Mouse (Mus musculus) midbrain, embryonic 12.5 days (tissue): ENCODE results near the gene Nup35. TPM values are rescaled to one million over a fixed set of nuclear protein-coding genes. Genes with fewer than 3 reads are reported as not detected.

ENCODE experiments used
- ATAC-seq: fragments of 200-750 bp; cut with Nextera tagmentation; 2 replicates; pipeline ENCODE4 v1.8.0; 2017; ENCODE audit warnings: low read depth, moderate TSS enrichment, moderate library complexity; ENCODE audit not compliant: low FRiP score
- H3K27ac ChIP-seq: fragments of 300-500 bp; sonication (generic); replicated peaks from 2 replicates; pipeline ENCODE4 v1.5.1; 2016; ENCODE audit warnings: mild to moderate bottlenecking
- H3K27me3 ChIP-seq: fragments of 300-500 bp; sonication (generic); 2 replicates; pipeline ENCODE4 v1.6.1; 2016; ENCODE audit warnings: mild to moderate bottlenecking
- H3K36me3 ChIP-seq: fragments of 300-500 bp; sonication (generic); 2 replicates; pipeline ENCODE4 v1.6.1; 2016
- H3K4me1 ChIP-seq: fragments of 300-500 bp; sonication (generic); 2 replicates; pipeline ENCODE4 v1.6.1; 2016
- H3K4me2 ChIP-seq: fragments of 300-500 bp; sonication (generic); replicated peaks from 2 replicates; pipeline ENCODE4 v1.6.1; 2016; ENCODE audit warnings: mild to moderate bottlenecking, moderate library complexity
- H3K4me3 ChIP-seq: fragments of 300-500 bp; sonication (generic); 2 replicates; pipeline ENCODE4 v1.5.1; 2016; ENCODE audit warnings: mild to moderate bottlenecking
- H3K9ac ChIP-seq: fragments of 300-500 bp; sonication (generic); replicated peaks from 2 replicates; pipeline ENCODE4 v1.6.1; 2016; ENCODE audit warnings: mild to moderate bottlenecking, moderate library complexity
- H3K9me3 ChIP-seq: fragments of 300-500 bp; sonication (generic); 2 replicates; pipeline ENCODE4 v1.6.1; 2016; ENCODE audit warnings: mild to moderate bottlenecking
- WGBS: fragments of 180-500 bp; shearing (Covaris S2); methylation state at CpG from one replicate; pipeline ENCODE4 v1.1.7; 2016; 5-methylcytosine and 5-hydroxymethylcytosine counted together
- polyA plus RNA-seq: library from polyadenylated mRNA; unstranded; fragments of >200 nt; fragmentation: Nextera tagmentation; extraction: Ambion mirVana; gene quantifications from 2 replicates; pipeline ENCODE4 v1.2.1, GENCODE M21; 2016

Nup35 gene
- polyA plus RNA-seq, 1 experiment from 2014 or later, result 63.6 TPM

GRCm38 (mm10) chr2:80600611-80601010 is 16.4 kb upstream of the Nup35 start:
- Histone ChIP-seq H3K4me2 (no peak overlapping the region), H3K9me3 (no peaks in the 10 kb centered on the region), H3K27me3 (no peaks in the 10 kb centered on the region), H3K9ac (no peak overlapping the region), H3K36me3 (no peaks in the 10 kb centered on the region), H3K4me1 (no peaks in the 10 kb centered on the region), H3K27ac (no peak overlapping the region), H3K4me3 (no peak overlapping the region)
- no peak for ATAC-seq

GRCm38 (mm10) chr2:80602756-80603155 is 14.3 kb upstream of the Nup35 start:
- Histone ChIP-seq H3K4me1 (no peaks in the 10 kb centered on the region), H3K4me2 (no peak overlapping the region), H3K9me3 (no peaks in the 10 kb centered on the region), H3K9ac (no peak overlapping the region), H3K36me3 (no peaks in the 10 kb centered on the region), H3K27ac (no peak overlapping the region), H3K4me3 (no peak overlapping the region), H3K27me3 (no peaks in the 10 kb centered on the region)
- WGBS, result 96% methylated on average over 13 of the region's 13 CpGs
- no peak for ATAC-seq

- no peaks in the 10 kb centered on the region for H3K4me1 ChIP-seq
- no peaks in the 10 kb centered on the region for H3K36me3 ChIP-seq
- WGBS, result 87% methylated on average over 19 of the region's 19 CpGs
- H3K27me3 ChIP-seq, result no peaks in the 10 kb centered on the region
- H3K27ac ChIP-seq, result no peak overlapping the region
- H3K4me2 ChIP-seq, result no peak overlapping the region
- H3K9ac ChIP-seq, result no peak overlapping the region
- H3K9me3 ChIP-seq, result no peaks in the 10 kb centered on the region
- no peak overlapping the region for H3K4me3 ChIP-seq
- ATAC-seq, result no peak
Measured at GRCm38 (mm10) chr2:80603771-80604426, 13.1 kb upstream of the Nup35 start.

- Histone ChIP-seq H3K4me2 (no peak overlapping the region), H3K27ac (no peak overlapping the region), H3K27me3 (no peaks in the 10 kb centered on the region), H3K36me3 (no peaks in the 10 kb centered on the region), H3K4me3 (no peak overlapping the region), H3K9me3 (no peaks in the 10 kb centered on the region), H3K4me1 (no peaks in the 10 kb centered on the region), H3K9ac (no peak overlapping the region)
- 62% methylated on average over 1 of the region's 1 CpGs for WGBS
- ATAC-seq, result no peak
Measured at GRCm38 (mm10) chr2:80612286-80612685, 4.8 kb upstream of the Nup35 start.

- WGBS, result 67% methylated on average over 2 of the region's 2 CpGs
- peaks cover 3% of the 10 kb centered on the region; the same call in 1 of the 2 replicates for H3K4me1 ChIP-seq
- ATAC-seq, result no peak
Measured at GRCm38 (mm10) chr2:80612796-80613195, 4.2 kb upstream of the Nup35 start.

GRCm38 (mm10) chr2:80618991-80619390 is 2.0 kb downstream of the Nup35 start:
- no peak overlapping the region for H3K4me3 ChIP-seq
- peaks cover 6% of the 10 kb centered on the region; the same call in 1 of the 2 replicates for H3K4me1 ChIP-seq
- no peaks in the 10 kb centered on the region for H3K9me3 ChIP-seq
- no peak overlapping the region for H3K4me2 ChIP-seq
- H3K36me3 ChIP-seq, result no peaks in the 10 kb centered on the region; the same call in 1 of the 2 replicates
- no peak overlapping the region for H3K27ac ChIP-seq
- no peaks in the 10 kb centered on the region for H3K27me3 ChIP-seq
- no peak overlapping the region for H3K9ac ChIP-seq
- ATAC-seq, result no peak
- 83% methylated on average over 3 of the region's 3 CpGs for WGBS

More at GRCm38 (mm10) chr2:80612796-80613195, 4.2 kb upstream of the Nup35 start:
- no peak overlapping the region for H3K9ac ChIP-seq
- H3K9me3 ChIP-seq, result no peaks in the 10 kb centered on the region
- no peaks in the 10 kb centered on the region for H3K27me3 ChIP-seq
- no peak overlapping the region for H3K27ac ChIP-seq
- no peak overlapping the region for H3K4me3 ChIP-seq
- H3K36me3 ChIP-seq, result no peaks in the 10 kb centered on the region
- no peak overlapping the region for H3K4me2 ChIP-seq

- Histone ChIP-seq H3K36me3 (peaks cover 6% of the 10 kb centered on the region), H3K4me1 (peaks cover 6% of the 10 kb centered on the region; the same call in 1 of the 2 replicates), H3K27ac (no peak overlapping the region), H3K4me3 (no peak overlapping the region), H3K27me3 (no peaks in the 10 kb centered on the region), H3K9ac (no peak overlapping the region), H3K9me3 (no peaks in the 10 kb centered on the region), H3K4me2 (no peak overlapping the region)
- WGBS, result 96% methylated on average over 3 of the region's 3 CpGs
- ATAC-seq, result no peak
Measured at GRCm38 (mm10) chr2:80621921-80622320, 4.9 kb downstream of the Nup35 start.

- whole genome bisulfite sequencing, result 96% methylated on average over 4 of the region's 4 CpGs
- no peak overlapping the region for H3K4me2 ChIP-seq
- H3K36me3 ChIP-seq, result peaks cover 6% of the 10 kb centered on the region
- no peaks in the 10 kb centered on the region for H3K9me3 ChIP-seq
- no peaks in the 10 kb centered on the region for H3K27me3 ChIP-seq
- H3K4me3 ChIP-seq, result no peak overlapping the region
- no peak overlapping the region for H3K27ac ChIP-seq
- H3K4me1 ChIP-seq, result no peaks in the 10 kb centered on the region
- no peak overlapping the region for H3K9ac ChIP-seq
- no peak for ATAC-seq
Measured at GRCm38 (mm10) chr2:80624523-80624922, 7.5 kb downstream of the Nup35 start.

GRCm38 (mm10) chr2:80632336-80633026 is 15.4 kb downstream of the Nup35 start:
- 93% methylated on average over 13 of the region's 13 CpGs for WGBS
- H3K4me3 ChIP-seq, result no peak overlapping the region
- no peak overlapping the region for H3K27ac ChIP-seq
- no peaks in the 10 kb centered on the region for H3K9me3 ChIP-seq
- H3K4me1 ChIP-seq, result no peaks in the 10 kb centered on the region
- no peak overlapping the region for H3K4me2 ChIP-seq
- H3K27me3 ChIP-seq, result no peaks in the 10 kb centered on the region
- no peak overlapping the region for H3K9ac ChIP-seq
- no peak for ATAC-seq
- 0 out of 2 replicates have a peak, but pooled peaks cover 4% of the 10 kb centered on the region for H3K36me3 ChIP-seq

- peaks cover 9% of the 10 kb centered on the region for H3K36me3 ChIP-seq
- H3K9me3 ChIP-seq, result no peaks in the 10 kb centered on the region
- no peaks in the 10 kb centered on the region for H3K27me3 ChIP-seq
- peak overlapping the region; percentile 66 for H3K4me2 ChIP-seq
- H3K4me1 ChIP-seq, result peaks cover 5% of the 10 kb centered on the region
- peak overlapping the region; percentile 77 for H3K9ac ChIP-seq
- ATAC-seq, result peak; percentile 98
- under 1% methylated on average over 45 of the region's 45 CpGs for WGBS
- H3K27ac ChIP-seq, result peak overlapping the region; percentile 75
- H3K4me3 ChIP-seq, result peak overlapping the region; percentile 89
Measured at GRCm38 (mm10) chr2:80638364-80639241, 21.6 kb downstream of the Nup35 start.

GRCm38 (mm10) chr2:80639398-80639797 is 22.4 kb downstream of the Nup35 start:
- peak overlapping the region; percentile 66 for H3K4me2 ChIP-seq
- H3K36me3 ChIP-seq, result peaks cover 17% of the 10 kb centered on the region
- ATAC-seq, result no peak
- peak overlapping the region; percentile 89 for H3K4me3 ChIP-seq
- H3K4me1 ChIP-seq, result peaks cover 5% of the 10 kb centered on the region
- H3K27me3 ChIP-seq, result no peaks in the 10 kb centered on the region
- H3K9ac ChIP-seq, result peak overlapping the region; percentile 77
- 14% methylated on average over 8 of the region's 8 CpGs for WGBS
- H3K9me3 ChIP-seq, result no peaks in the 10 kb centered on the region
- peak overlapping the region; percentile 75; the same call in 1 of the 2 replicates for H3K27ac ChIP-seq

GRCm38 (mm10) chr2:80639864-80640263 is 22.8 kb downstream of the Nup35 start:
- Histone ChIP-seq H3K27ac (no peak overlapping the region), H3K9ac (no peak overlapping the region), H3K36me3 (peaks cover 19% of the 10 kb centered on the region), H3K4me3 (0 out of 2 replicates have a peak overlapping the region, but pooled peaks have one; percentile 5), H3K27me3 (no peaks in the 10 kb centered on the region), H3K4me1 (peaks cover 5% of the 10 kb centered on the region), H3K4me2 (peak overlapping the region; percentile 66), H3K9me3 (no peaks in the 10 kb centered on the region)
- WGBS, result 75% methylated on average over 3 of the region's 3 CpGs
- no peak for ATAC-seq
